Mouse (Mus musculus) liver, embryonic 16.5 days (tissue): Measurements from ENCODE around the gene Ntn1. TPM values are rescaled to one million over a fixed set of nuclear protein-coding genes. Genes with fewer than 3 reads are reported as not detected.

Experiments used
- ATAC-seq: fragments of 200-750 bp; cut with Nextera tagmentation; 2 replicates; pipeline ENCODE4 v1.8.0; 2017; ENCODE audit warnings: low read depth, mild to moderate bottlenecking, moderate number of reproducible peaks, moderate library complexity
- H3K27ac ChIP-seq: fragments of 300-500 bp; sonication (generic); 2 replicates; pipeline ENCODE4 v1.5.1; 2014; ENCODE audit warnings: mild to moderate bottlenecking, low read length
- H3K27me3 ChIP-seq: fragments of 300-500 bp; sonication (generic); 2 replicates; pipeline ENCODE4 v1.6.1; 2014; ENCODE audit warnings: low read depth, low read length, mixed read lengths; ENCODE audit not compliant: control insufficient read depth, insufficient read depth
- H3K36me3 ChIP-seq: fragments of 300-500 bp; sonication (generic); 2 replicates; pipeline ENCODE4 v1.6.1; 2014; ENCODE audit warnings: mild to moderate bottlenecking; ENCODE audit not compliant: control insufficient read depth, insufficient read depth
- H3K4me1 ChIP-seq: fragments of 300-500 bp; sonication (generic); 2 replicates; pipeline ENCODE4 v1.6.1; 2014; ENCODE audit warnings: low read depth, low read length, mixed read lengths; ENCODE audit not compliant: control insufficient read depth
- H3K4me2 ChIP-seq: fragments of 300-500 bp; sonication (generic); 2 replicates; pipeline ENCODE4 v1.6.1; 2014; ENCODE audit warnings: low read depth, low read length, mixed read lengths
- H3K4me3 ChIP-seq: fragments of 300-500 bp; sonication (generic); 2 replicates; pipeline ENCODE4 v1.5.1; 2014; ENCODE audit warnings: low read depth, mild to moderate bottlenecking, low read length
- H3K9ac ChIP-seq: fragments of 300-500 bp; sonication (generic); 2 replicates; pipeline ENCODE4 v1.6.1; 2014; ENCODE audit warnings: low read depth, low read length
- H3K9me3 ChIP-seq: fragments of 300-500 bp; sonication (generic); replicated peaks from 2 replicates; pipeline ENCODE4 v1.6.1; 2016; ENCODE audit warnings: low read length; ENCODE audit not compliant: control insufficient read depth
- WGBS: fragments of 180-500 bp; shearing (Covaris S2); extraction: QIAGEN DNeasy Blood & Tissue Kit; methylation state at CpG from one replicate; pipeline ENCODE4 v1.1.7; 2014; ENCODE audit not compliant: insufficient replicate concordance; 5-methylcytosine and 5-hydroxymethylcytosine counted together
- polyA plus RNA-seq: library from polyadenylated mRNA; unstranded; fragments of >200 nt; fragmentation: Nextera tagmentation; extraction: Ambion mirVana; gene quantifications from 2 replicates; pipeline ENCODE4 v1.2.1, GENCODE M21; 2015

Gene Ntn1
- polyA plus RNA-seq, 1 experiment from 2014 or later, result 0.28 TPM

- no peaks in the 10 kb centered on the region for H3K27me3 ChIP-seq
- 62% methylated on average over 3 of the region's 3 CpGs for WGBS
- no peak overlapping the region for H3K4me3 ChIP-seq
- H3K4me1 ChIP-seq, result no peaks in the 10 kb centered on the region
- no peak for ATAC-seq
- no peak overlapping the region for H3K27ac ChIP-seq
- no peaks in the 10 kb centered on the region for H3K9me3 ChIP-seq
- no peak overlapping the region for H3K9ac ChIP-seq
- no peaks in the 10 kb centered on the region for H3K36me3 ChIP-seq
- H3K4me2 ChIP-seq, result no peak overlapping the region
Measured at GRCm38 (mm10) chr11:68340366-68340765, 60.3 kb downstream of the Ntn1 start.

- no peak overlapping the region for H3K27ac ChIP-seq
- no peak overlapping the region for H3K9ac ChIP-seq
- no peaks in the 10 kb centered on the region for H3K27me3 ChIP-seq
- WGBS, result 75% methylated on average over 13 of the region's 13 CpGs
- no peaks in the 10 kb centered on the region for H3K4me1 ChIP-seq
- no peak overlapping the region for H3K4me3 ChIP-seq
- ATAC-seq, result no peak
- H3K4me2 ChIP-seq, result no peak overlapping the region
- H3K36me3 ChIP-seq, result no peaks in the 10 kb centered on the region
- no peaks in the 10 kb centered on the region for H3K9me3 ChIP-seq
Measured at GRCm38 (mm10) chr11:68339856-68340255, 60.8 kb downstream of the Ntn1 start.

- no peak for ATAC-seq
- Histone ChIP-seq H3K27me3 (no peaks in the 10 kb centered on the region), H3K4me3 (no peak overlapping the region), H3K9me3 (no peaks in the 10 kb centered on the region), H3K27ac (no peak overlapping the region), H3K9ac (no peak overlapping the region), H3K36me3 (no peaks in the 10 kb centered on the region), H3K4me1 (no peaks in the 10 kb centered on the region), H3K4me2 (no peak overlapping the region)
- WGBS, result 72% methylated on average over 7 of the region's 7 CpGs
Measured at GRCm38 (mm10) chr11:68339331-68339730, 61.3 kb downstream of the Ntn1 start.

GRCm38 (mm10) chr11:68331676-68332265 lies 68.9 kb downstream of the Ntn1 start:
- Histone ChIP-seq H3K4me2 (no peak overlapping the region), H3K27ac (no peak overlapping the region), H3K4me1 (no peaks in the 10 kb centered on the region), H3K27me3 (no peaks in the 10 kb centered on the region), H3K9me3 (no peaks in the 10 kb centered on the region), H3K9ac (no peak overlapping the region), H3K4me3 (no peak overlapping the region), H3K36me3 (no peaks in the 10 kb centered on the region)
- 66% methylated on average over 13 of the region's 13 CpGs for WGBS
- no peak for ATAC-seq

- Histone ChIP-seq H3K27me3 (no peaks in the 10 kb centered on the region), H3K4me3 (no peak overlapping the region), H3K36me3 (no peaks in the 10 kb centered on the region), H3K9me3 (no peaks in the 10 kb centered on the region), H3K9ac (no peak overlapping the region), H3K4me2 (no peak overlapping the region), H3K27ac (no peak overlapping the region), H3K4me1 (no peaks in the 10 kb centered on the region)
- no peak for ATAC-seq
- WGBS, result 55% methylated on average over 6 of the region's 6 CpGs
Measured at GRCm38 (mm10) chr11:68331117-68331437, 69.5 kb downstream of the Ntn1 start.

- no peak for ATAC-seq
- H3K4me2 ChIP-seq, result no peak overlapping the region
Measured at GRCm38 (mm10) chr11:68330398-68331116, 70.1 kb downstream of the Ntn1 start.

GRCm38 (mm10) chr11:68324863-68325262 lies 75.8 kb downstream of the Ntn1 start:
- Histone ChIP-seq H3K4me1 (no peaks in the 10 kb centered on the region), H3K27ac (no peak overlapping the region), H3K9me3 (no peaks in the 10 kb centered on the region), H3K9ac (no peak overlapping the region), H3K36me3 (no peaks in the 10 kb centered on the region), H3K27me3 (no peaks in the 10 kb centered on the region), H3K4me2 (no peak overlapping the region), H3K4me3 (no peak overlapping the region)
- WGBS, result 74% methylated on average over 2 of the region's 2 CpGs
- ATAC-seq, result no peak

More at GRCm38 (mm10) chr11:68330398-68331116, 70.1 kb downstream of the Ntn1 start:
- no peaks in the 10 kb centered on the region for H3K27me3 ChIP-seq
- WGBS, result 36% methylated on average over 10 of the region's 10 CpGs
- H3K27ac ChIP-seq, result no peak overlapping the region
- H3K36me3 ChIP-seq, result no peaks in the 10 kb centered on the region
- no peak overlapping the region for H3K4me3 ChIP-seq
- H3K9me3 ChIP-seq, result no peaks in the 10 kb centered on the region
- H3K9ac ChIP-seq, result no peak overlapping the region
- H3K4me1 ChIP-seq, result no peaks in the 10 kb centered on the region

- Histone ChIP-seq H3K4me1 (no peaks in the 10 kb centered on the region), H3K9me3 (no peaks in the 10 kb centered on the region), H3K36me3 (no peaks in the 10 kb centered on the region), H3K4me3 (no peak overlapping the region), H3K9ac (no peak overlapping the region), H3K4me2 (no peak overlapping the region), H3K27me3 (no peaks in the 10 kb centered on the region), H3K27ac (no peak overlapping the region)
- ATAC-seq, result no peak
- WGBS, result 49% methylated on average over 7 of the region's 7 CpGs
Measured at GRCm38 (mm10) chr11:68321417-68321816, 79.2 kb downstream of the Ntn1 start.

- ATAC-seq, result no peak
- Histone ChIP-seq H3K27me3 (no peaks in the 10 kb centered on the region), H3K36me3 (no peaks in the 10 kb centered on the region), H3K4me2 (no peak overlapping the region), H3K4me3 (no peak overlapping the region), H3K27ac (no peak overlapping the region), H3K9me3 (no peaks in the 10 kb centered on the region), H3K9ac (no peak overlapping the region), H3K4me1 (no peaks in the 10 kb centered on the region)
- WGBS, result 66% methylated on average over 11 of the region's 11 CpGs
Measured at GRCm38 (mm10) chr11:68315551-68316130, 85.0 kb downstream of the Ntn1 start.
